Mouse (Mus musculus) forebrain, postnatal 0 days (tissue): ENCODE measurements at regions not wholly inside any gene's neighbourhood (a gene's known extent, or its start where the extent isn't known, plus 50 kb on each side); places are given as distances from the start of the nearest gene placed in this dataset.
A peak's percentile ranks its signal among the peaks of the same experiment; 100 is the strongest.
"Not testable (repeated sequence)": the region's sequence is repeated elsewhere in the genome, so short reads cannot be mapped to it uniquely, and the experiment has no call there.

Experiments
- ATAC-seq: fragments of 200-750 bp; cut with Nextera tagmentation; 2 replicates; pipeline ENCODE4 v1.8.0; 2017; ENCODE audit warnings: mild to moderate bottlenecking, moderate library complexity
- DNase-seq: peaks from one replicate; pipeline ENCODE4 v3.0.0-alpha.2; 2015
- H3K27ac ChIP-seq: fragments of 300-500 bp; sonication (generic); 2 replicates; pipeline ENCODE4 v1.5.1; 2014; ENCODE audit warnings: low read depth, mild to moderate bottlenecking, antibody characterized with exemption, low read length, moderate library complexity, mixed read lengths
- H3K27me3 ChIP-seq: fragments of 300-500 bp; sonication (generic); 2 replicates; pipeline ENCODE4 v1.6.1; 2014; ENCODE audit warnings: mild to moderate bottlenecking, low read length, mixed read lengths; ENCODE audit not compliant: insufficient read depth
- H3K36me3 ChIP-seq: fragments of 300-500 bp; sonication (generic); 2 replicates; pipeline ENCODE4 v1.6.1; 2014; ENCODE audit warnings: mild to moderate bottlenecking, moderate library complexity; ENCODE audit not compliant: insufficient read depth
- H3K4me1 ChIP-seq: fragments of 300-500 bp; sonication (generic); 2 replicates; pipeline ENCODE4 v1.6.1; 2014; ENCODE audit warnings: antibody characterized with exemption; ENCODE audit not compliant: insufficient read depth
- H3K4me2 ChIP-seq: fragments of 300-500 bp; sonication (generic); 2 replicates; pipeline ENCODE4 v1.6.1; 2014; ENCODE audit warnings: low read depth, mild to moderate bottlenecking, moderate library complexity
- H3K4me3 ChIP-seq: fragments of 300-500 bp; sonication (generic); 2 replicates; pipeline ENCODE4 v1.5.1; 2014; ENCODE audit warnings: low read depth, low read length, mixed read lengths
- H3K9ac ChIP-seq: fragments of 300-500 bp; sonication (generic); 2 replicates; pipeline ENCODE4 v1.6.1; 2014; ENCODE audit warnings: mild to moderate bottlenecking
- H3K9me3 ChIP-seq: fragments of 300-500 bp; sonication (generic); 2 replicates; pipeline ENCODE4 v1.6.1; 2016; ENCODE audit warnings: low read length
- CTCF ChIP-seq: sonication (generic); IDR thresholded peaks from 2 replicates; pipeline ENCODE4 v1.5.1; 2016; ENCODE audit warnings: antibody characterized with exemption, control low read depth, low read depth
- WGBS: fragments of 180-500 bp; shearing (Covaris S2); extraction: QIAGEN DNeasy Blood & Tissue Kit; methylation state at CpG from one replicate; pipeline ENCODE4 v1.1.7; 2014; 5-methylcytosine and 5-hydroxymethylcytosine counted together

DNA sequence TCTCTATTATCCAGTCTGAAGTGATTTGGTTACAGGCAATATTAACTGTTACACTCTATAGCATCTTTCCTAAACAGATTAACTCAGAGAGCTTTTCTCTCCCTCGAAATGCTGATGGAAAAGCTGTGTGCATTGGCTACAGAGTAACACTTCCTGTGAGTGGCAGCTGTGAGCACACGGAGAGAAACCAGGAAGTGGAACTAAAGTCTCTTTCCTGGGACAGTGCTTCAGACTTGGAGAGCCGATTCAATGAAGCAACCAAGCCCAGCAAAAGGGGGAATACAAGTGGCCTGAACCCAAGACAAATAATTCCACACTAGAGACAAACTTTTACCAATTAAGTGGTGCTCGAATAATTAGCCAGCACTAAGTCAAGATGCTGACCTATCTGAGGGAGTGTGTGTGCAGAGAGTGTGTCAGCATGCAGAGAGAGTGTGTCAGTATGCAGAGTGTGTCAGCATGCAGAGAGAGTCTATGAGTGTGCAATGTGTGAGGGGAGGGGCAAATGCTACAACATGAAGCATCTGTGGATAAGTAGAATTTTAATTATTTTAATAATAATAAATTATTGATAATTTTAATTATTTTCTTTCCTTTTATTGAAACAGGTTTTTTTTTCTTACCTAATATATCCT lies 74.9 kb upstream of the 1110032F04Rik start:
- no peaks in the 10 kb centered on the region for H3K36me3 ChIP-seq
- WGBS: 34% methylated on average over 4 of the region's 4 CpGs
- peak overlapping the region; percentile 72 for H3K27ac ChIP-seq
- no peak for TF ChIP-seq CTCF
- H3K4me2 ChIP-seq: no peak overlapping the region
- no peak overlapping the region for H3K9ac ChIP-seq
- no peaks in the 10 kb centered on the region for H3K27me3 ChIP-seq
- ATAC-seq: peak; percentile 79
- peak; percentile 39 for DNase-seq
- H3K9me3 ChIP-seq: no peaks in the 10 kb centered on the region
- peaks cover 5% of the 10 kb centered on the region; the same call in 1 of the 2 replicates for H3K4me1 ChIP-seq
- no peak overlapping the region for H3K4me3 ChIP-seq

DNA sequence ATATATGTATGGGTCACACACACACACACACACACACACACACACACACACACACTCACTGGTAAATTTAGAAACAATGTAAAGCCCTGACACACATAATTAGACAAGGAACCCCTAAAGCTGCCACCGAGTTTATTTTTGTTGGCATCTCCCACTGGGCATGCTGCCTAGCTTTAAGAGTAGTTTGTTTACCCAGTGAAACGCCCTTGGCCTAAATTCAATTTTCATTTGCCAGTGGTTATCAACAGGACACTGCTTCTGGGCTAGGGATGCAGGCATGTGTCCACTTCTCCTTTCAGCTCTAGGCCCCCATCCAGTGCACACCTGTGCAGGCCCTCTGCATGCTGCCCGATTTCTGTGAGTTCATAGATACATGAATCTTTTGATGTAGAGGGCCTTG lies 73.7 kb upstream of the 1110032F04Rik start:
- Histone ChIP-seq H3K36me3 (no peaks in the 10 kb centered on the region), H3K9ac (no peak overlapping the region), H3K4me1 (peaks cover 5% of the 10 kb centered on the region; the same call in 1 of the 2 replicates), H3K9me3 (0 out of 2 replicates have a peak, but pooled peaks cover 1% of the 10 kb centered on the region), H3K27me3 (no peaks in the 10 kb centered on the region), H3K4me3 (no peak overlapping the region), H3K4me2 (no peak overlapping the region), H3K27ac (no peak overlapping the region)
- DNase-seq (no peak), ATAC-seq (no peak)
- no peak for TF ChIP-seq CTCF
- 38% methylated on average over 3 of the region's 3 CpGs for WGBS

DNA sequence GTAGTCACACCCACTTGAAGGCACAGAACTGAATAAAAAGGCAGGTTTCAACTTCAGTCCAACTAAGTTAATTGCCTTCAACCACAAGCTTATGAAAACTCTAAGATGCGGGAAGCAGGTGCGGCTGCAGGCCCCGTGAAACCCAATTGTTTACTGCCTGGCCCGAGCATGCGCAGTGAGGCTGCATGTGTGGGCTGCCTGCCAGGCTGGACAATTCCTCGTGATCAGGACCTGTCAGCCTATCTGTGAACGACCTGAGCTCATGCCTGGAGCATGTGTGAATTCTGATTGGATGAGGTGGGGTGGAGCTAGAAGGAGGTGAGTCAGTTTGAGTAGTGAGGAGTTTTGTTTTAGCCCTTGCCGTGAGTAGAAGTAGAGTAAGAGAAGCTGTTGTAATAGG lies 71.0 kb upstream of the 1110032F04Rik start:
- H3K4me3 ChIP-seq, H3K4me1 ChIP-seq, H3K36me3 ChIP-seq, H3K9ac ChIP-seq, ATAC-seq, H3K27me3 ChIP-seq, H3K4me2 ChIP-seq, H3K27ac ChIP-seq, H3K9me3 ChIP-seq, DNase-seq: not testable (repeated sequence)
- 69% methylated on average over 8 of the region's 8 CpGs for WGBS

DNA sequence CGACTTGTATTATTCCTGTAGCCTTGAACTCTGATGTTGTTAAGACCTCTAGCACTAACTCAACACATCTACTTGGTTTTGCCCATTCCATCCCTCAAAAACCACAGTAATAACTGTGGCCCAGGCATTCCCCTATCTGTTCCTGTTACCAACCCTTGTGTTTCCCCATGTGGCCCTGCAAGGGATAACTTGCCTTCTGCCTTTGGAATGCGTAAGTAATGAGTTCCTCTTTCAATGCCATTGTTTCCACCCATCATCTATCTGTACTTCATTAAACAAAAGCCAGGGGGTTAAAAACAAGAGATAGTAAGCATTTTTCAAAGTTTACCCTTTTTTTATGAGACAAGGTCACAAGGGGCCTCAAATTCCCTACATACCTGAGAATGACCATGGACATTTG lies 60.5 kb upstream of the 1110032F04Rik start:
- Histone ChIP-seq H3K4me1 (no peaks in the 10 kb centered on the region), H3K9ac (no peak overlapping the region), H3K4me3 (no peak overlapping the region), H3K27ac (no peak overlapping the region), H3K4me2 (no peak overlapping the region), H3K27me3 (no peaks in the 10 kb centered on the region), H3K9me3 (no peaks in the 10 kb centered on the region), H3K36me3 (no peaks in the 10 kb centered on the region)
- WGBS: 94% methylated on average over 2 of the region's 2 CpGs
- TF ChIP-seq CTCF: no peak
- ATAC-seq: no peak
- no peak for DNase-seq

DNA sequence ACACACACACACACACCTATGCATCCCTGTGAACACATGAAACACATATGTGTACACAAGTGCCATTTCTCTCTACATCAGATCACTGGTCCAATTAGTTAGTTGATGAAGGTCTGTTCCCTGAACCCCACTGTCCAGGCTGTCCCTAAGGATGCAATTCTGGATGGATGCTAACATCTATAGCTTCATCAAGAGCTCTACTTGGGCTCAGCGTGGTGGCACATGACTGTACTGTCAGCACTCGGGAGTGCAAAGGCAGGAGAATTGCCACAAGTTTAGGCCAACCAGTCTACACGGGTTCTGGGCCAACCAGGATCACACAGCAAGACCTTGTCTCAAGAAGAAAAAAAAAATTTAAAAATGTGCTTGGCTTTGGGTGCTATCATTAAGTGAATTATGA lies 55.9 kb upstream of the 1110032F04Rik start:
- DNase-seq (no peak), ATAC-seq (no peak)
- Histone ChIP-seq H3K27me3 (no peaks in the 10 kb centered on the region), H3K9me3 (no peaks in the 10 kb centered on the region), H3K4me1 (no peaks in the 10 kb centered on the region), H3K4me2 (no peak overlapping the region), H3K27ac (no peak overlapping the region), H3K4me3 (no peak overlapping the region), H3K9ac (no peak overlapping the region), H3K36me3 (no peaks in the 10 kb centered on the region)
- TF ChIP-seq CTCF: no peak
- WGBS: 91% methylated on average over 3 of the region's 3 CpGs

DNA sequence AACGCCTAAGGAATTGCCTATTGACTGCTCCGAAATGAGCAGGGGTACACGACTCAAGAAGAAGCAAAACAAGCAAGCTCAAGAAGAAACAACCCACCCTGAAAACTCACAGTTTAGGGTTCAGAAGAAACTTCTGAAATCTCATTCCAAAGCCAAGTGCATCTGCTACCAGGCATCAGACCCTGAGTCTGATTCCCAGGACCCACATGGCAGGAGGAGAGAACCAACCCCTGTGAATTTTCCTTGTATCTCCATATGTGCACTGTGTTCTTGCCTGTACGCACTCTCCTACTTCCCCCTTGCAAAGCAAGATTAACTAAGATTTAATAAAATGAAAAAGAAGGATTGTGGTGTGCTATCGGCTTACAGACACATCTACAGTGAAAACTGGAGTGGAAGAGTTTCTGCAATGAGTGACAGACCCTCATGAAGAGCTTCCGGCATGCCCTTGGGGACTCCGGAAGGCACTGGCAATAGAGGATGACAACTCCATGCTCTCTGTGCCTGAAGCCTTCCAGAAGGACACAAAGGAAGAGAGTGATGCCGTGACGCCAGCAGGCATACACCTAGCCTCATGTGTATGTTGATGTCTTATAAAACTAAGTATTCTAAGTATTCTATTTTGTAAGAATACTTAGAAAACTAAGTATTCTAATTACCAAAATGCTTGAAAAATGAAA lies 55.2 kb upstream of the 1110032F04Rik start:
- Histone ChIP-seq H3K36me3 (no peaks in the 10 kb centered on the region), H3K4me3 (no peak overlapping the region), H3K27me3 (no peaks in the 10 kb centered on the region), H3K9ac (no peak overlapping the region), H3K27ac (no peak overlapping the region), H3K9me3 (no peaks in the 10 kb centered on the region), H3K4me1 (no peaks in the 10 kb centered on the region), H3K4me2 (no peak overlapping the region)
- no peak for TF ChIP-seq CTCF
- ATAC-seq: no peak
- no peak for DNase-seq
- WGBS: 94% methylated on average over 9 of the region's 9 CpGs

DNA sequence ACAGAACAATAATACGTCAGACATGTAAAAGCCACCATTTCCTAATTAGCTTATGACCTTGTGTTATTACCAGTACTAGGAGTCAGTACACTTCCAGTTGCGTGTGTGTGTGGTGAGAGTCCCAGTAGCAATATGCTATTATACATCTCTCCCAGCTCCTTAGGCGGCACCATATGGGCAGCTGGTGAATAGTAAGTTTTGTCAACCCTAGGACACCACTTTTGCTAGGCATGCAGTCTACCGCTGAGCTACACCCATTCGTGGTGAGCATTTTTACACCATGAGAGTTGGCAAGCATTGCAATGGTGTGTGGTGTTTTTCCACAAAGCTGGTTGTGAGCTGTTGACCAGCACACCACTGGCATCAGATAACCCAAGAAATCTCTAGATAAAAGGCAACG lies 53.8 kb upstream of the 1110032F04Rik start:
- no peaks in the 10 kb centered on the region for H3K36me3 ChIP-seq
- TF ChIP-seq CTCF: no peak
- H3K4me2 ChIP-seq: no peak overlapping the region
- ATAC-seq (no peak), DNase-seq (no peak)
- WGBS: 89% methylated on average over 6 of the region's 6 CpGs
- H3K9me3 ChIP-seq: no peaks in the 10 kb centered on the region
- no peak overlapping the region for H3K9ac ChIP-seq
- no peaks in the 10 kb centered on the region for H3K4me1 ChIP-seq
- H3K27me3 ChIP-seq: no peaks in the 10 kb centered on the region
- no peak overlapping the region for H3K27ac ChIP-seq
- no peak overlapping the region for H3K4me3 ChIP-seq
